Mouse (Mus musculus): ENCODE data around the gene Ephb1. TPM values are rescaled to one million over a fixed set of nuclear protein-coding genes. Genes with fewer than 3 reads are reported as not detected.

Gene Ephb1
- total and polyA plus RNA-seq, 3 experiments = not detected

DNA sequence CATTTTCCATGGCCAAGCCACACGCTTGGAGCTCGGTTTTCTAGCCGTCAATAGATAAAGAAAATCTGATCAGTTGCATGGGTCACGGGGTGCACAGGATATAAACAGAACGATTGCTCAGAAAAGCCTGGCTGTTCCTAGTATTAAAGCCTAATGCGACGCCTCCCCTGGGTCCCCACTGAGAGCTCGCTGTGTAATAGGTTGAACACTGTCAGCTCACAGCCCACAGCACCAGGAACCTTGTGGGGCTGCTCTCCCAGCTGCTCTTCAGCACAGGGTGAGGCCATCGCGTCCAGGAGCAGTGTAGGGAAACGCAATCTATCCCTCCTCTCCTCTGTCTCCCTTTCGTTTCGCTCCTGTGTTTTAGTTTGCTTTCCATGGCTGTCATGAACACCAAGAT, 50.6 kb downstream of the Ephb1 start:
- no peak for DNase-seq (ENCODE audit: low read depth, low spot score)
- no peaks in the 10 kb centered on the region for H3K9me3 ChIP-seq (replicated peaks; ENCODE audit: insufficient read depth, low read length)
- no peaks in the 10 kb centered on the region for H3K4me1 ChIP-seq (ENCODE audit: control insufficient read depth in 1 of 2, insufficient read depth in 2 of 2, low read length in 2 of 2)
- no peak overlapping the region for H3K9ac ChIP-seq (ENCODE audit: control insufficient read depth, low read depth, low read length, poor library complexity, severe bottlenecking)
- H3K79me2 ChIP-seq (ENCODE audit: control insufficient read depth, insufficient read depth, low read length, poor library complexity) = no peaks in the 10 kb centered on the region
- H3K36me3 ChIP-seq (ENCODE audit: control insufficient read depth in 1 of 2, insufficient read depth in 2 of 2, low read length in 2 of 2) = no peaks in the 10 kb centered on the region
- no peak for TF ChIP-seq E2F4 (IDR thresholded peaks at IDR 0.05; ENCODE audit: borderline replicate concordance, low read depth, low read length)
- no peak for TF ChIP-seq SIN3A (IDR thresholded peaks at IDR 0.05; ENCODE audit: low read length)
- H3K27ac ChIP-seq (ENCODE audit: control insufficient read depth, low read depth, low read length) = no peak overlapping the region
- no peaks in the 10 kb centered on the region for H3K27me3 ChIP-seq (ENCODE audit: control insufficient read depth in 1 of 2, insufficient read depth in 2 of 2, low read length in 2 of 2)
- no peak overlapping the region for H3K4me3 ChIP-seq (ENCODE audit: control insufficient read depth in 1 of 2, insufficient read depth in 1 of 2, low read depth in 2 of 2, low read length in 2 of 2)

- H3K27ac ChIP-seq (ENCODE audit: control insufficient read depth, low read depth, low read length) = no peak overlapping the region
- no peak overlapping the region for H3K9ac ChIP-seq (ENCODE audit: control insufficient read depth, low read depth, low read length, poor library complexity, severe bottlenecking)
- no peak for DNase-seq (ENCODE audit: low read depth, low spot score)
- H3K4me3 ChIP-seq (ENCODE audit: control insufficient read depth in 1 of 2, insufficient read depth in 1 of 2, low read depth in 2 of 2, low read length in 2 of 2) = no peak overlapping the region
- no peaks in the 10 kb centered on the region for H3K4me1 ChIP-seq (ENCODE audit: control insufficient read depth in 1 of 2, insufficient read depth in 2 of 2, low read length in 2 of 2)
- TF ChIP-seq POLR2AphosphoS2 (IDR thresholded peaks at IDR 0.05; ENCODE audit: low read length) = no peak
- no peak for TF ChIP-seq E2F4 (IDR thresholded peaks at IDR 0.05; ENCODE audit: borderline replicate concordance, low read depth, low read length)
- no peak for TF ChIP-seq KAT2A (conservative IDR thresholded peaks at IDR 0.05; ENCODE audit: low read depth, low read length)
- TF ChIP-seq CHD1 (IDR thresholded peaks at IDR 0.05; ENCODE audit: low read depth, low read length) = no peak
- TF ChIP-seq MAZ (IDR thresholded peaks at IDR 0.05; ENCODE audit: low read depth, low read length) = no peak
- TF ChIP-seq ZNF384 (IDR thresholded peaks at IDR 0.05; ENCODE audit: low read depth, low read length) = no peak
- no peak for TF ChIP-seq MEF2A (IDR thresholded peaks at IDR 0.05; ENCODE audit: extremely low read depth, insufficient replicate concordance, low read depth, low read length, poor library complexity, severe bottlenecking)
- no peak for TF ChIP-seq CTCF (IDR thresholded peaks at IDR 0.05 in 2 of 3, conservative IDR thresholded peaks at IDR 0.05 in 1 of 3; ENCODE audit: control insufficient read depth in 1 of 3, insufficient read depth in 1 of 3, low read depth in 2 of 3, low read length in 3 of 3, poor library complexity in 1 of 3, severe bottlenecking in 1 of 3)
- no peak for TF ChIP-seq USF1 (IDR thresholded peaks at IDR 0.05; ENCODE audit: low read depth, low read length)
- no peak for TF ChIP-seq ZMIZ1 (IDR thresholded peaks at IDR 0.05; ENCODE audit: low read depth, low read length)
- no peak for TF ChIP-seq CHD2 (IDR thresholded peaks at IDR 0.05; ENCODE audit: low read length)
- H3K27me3 ChIP-seq (ENCODE audit: control insufficient read depth in 1 of 2, insufficient read depth in 2 of 2, low read length in 2 of 2) = no peaks in the 10 kb centered on the region
- H3K79me2 ChIP-seq (ENCODE audit: control insufficient read depth, insufficient read depth, low read length, poor library complexity) = no peaks in the 10 kb centered on the region
- H3K9me3 ChIP-seq (replicated peaks; ENCODE audit: insufficient read depth, low read length) = no peaks in the 10 kb centered on the region
- H3K36me3 ChIP-seq (ENCODE audit: control insufficient read depth in 1 of 2, insufficient read depth in 2 of 2, low read length in 2 of 2) = no peaks in the 10 kb centered on the region
These were observed 53.5 kb downstream of the Ephb1 start for GRCm38 (mm10) chr9:102300985-102301384.

DNA sequence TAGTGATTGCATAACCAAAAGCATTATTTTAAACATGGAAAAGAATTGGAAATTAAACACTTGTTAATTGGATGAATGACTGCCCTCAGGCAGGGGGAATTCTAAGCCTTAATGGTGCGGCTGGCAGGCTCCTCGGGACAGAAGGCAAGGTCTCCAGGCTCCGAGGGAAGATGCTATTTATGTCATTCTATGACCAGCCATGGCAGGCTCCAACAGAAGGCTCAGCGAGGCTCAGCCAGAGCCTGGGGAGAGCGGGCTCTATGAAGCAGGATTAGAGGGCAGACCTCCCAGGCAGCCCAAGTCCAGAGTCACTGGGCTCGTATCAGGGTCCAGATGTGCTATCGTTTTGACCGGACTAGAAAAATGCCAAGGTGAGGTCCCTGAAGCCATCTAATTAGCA, 55.8 kb downstream of the Ephb1 start:
- H3K9me3 ChIP-seq (replicated peaks; ENCODE audit: insufficient read depth, low read length) = no peaks in the 10 kb centered on the region
- DNase-seq (ENCODE audit: low read depth, low spot score) = no peak

More for the DNA sequence above, 55.8 kb downstream of the Ephb1 start:
- TF ChIP-seq ZNF384 (IDR thresholded peaks at IDR 0.05; ENCODE audit: low read depth, low read length) (no peak), MYB (IDR thresholded peaks at IDR 0.05; ENCODE audit: low read depth, low read length) (no peak), POLR2AphosphoS2 (IDR thresholded peaks at IDR 0.05; ENCODE audit: low read length) (no peak), SIN3A (IDR thresholded peaks at IDR 0.05; ENCODE audit: low read length) (no peak), CTCF (IDR thresholded peaks at IDR 0.05 in 2 of 3, conservative IDR thresholded peaks at IDR 0.05 in 1 of 3; ENCODE audit: control insufficient read depth in 1 of 3, insufficient read depth in 1 of 3, low read depth in 2 of 3, low read length in 3 of 3, poor library complexity in 1 of 3, severe bottlenecking in 1 of 3) (no peak), EP300 (IDR thresholded peaks at IDR 0.05; ENCODE audit: low read depth in 1 of 2, low read length in 2 of 2) (no peak), MAFK (IDR thresholded peaks at IDR 0.05; ENCODE audit: borderline replicate concordance, low read depth, low read length) (no peak), TAL1 (IDR thresholded peaks at IDR 0.05; ENCODE audit: low read length) (no peak)
- Histone ChIP-seq H3K36me3 (ENCODE audit: control insufficient read depth in 1 of 2, insufficient read depth in 2 of 2, low read length in 2 of 2) (no peaks in the 10 kb centered on the region), H3K27ac (ENCODE audit: control insufficient read depth, low read depth, low read length) (no peak overlapping the region), H3K27me3 (ENCODE audit: control insufficient read depth in 1 of 2, insufficient read depth in 2 of 2, low read length in 2 of 2) (no peaks in the 10 kb centered on the region), H3K4me1 (ENCODE audit: control insufficient read depth in 1 of 2, insufficient read depth in 2 of 2, low read length in 2 of 2) (no peaks in the 10 kb centered on the region), H3K79me2 (ENCODE audit: control insufficient read depth, insufficient read depth, low read length, poor library complexity) (no peaks in the 10 kb centered on the region), H3K9ac (ENCODE audit: control insufficient read depth, low read depth, low read length, poor library complexity, severe bottlenecking) (no peak overlapping the region), H3K4me3 (ENCODE audit: control insufficient read depth in 1 of 2, insufficient read depth in 1 of 2, low read depth in 2 of 2, low read length in 2 of 2) (no peak overlapping the region)
